Comparison of ENCODE assay signal across 8 mouse cellular contexts in genomic region chr1:144004741-144005140, GRCm38 (mm10). TPM values are rescaled to one million over a fixed set of nuclear protein-coding genes. Genes with fewer than 3 reads are reported as not detected.
DNase-seq lines count a peak whose midpoint lies in the region; ATAC-seq and TF ChIP-seq lines count a peak whose summit lies in the region.

No protein-coding gene starts in this region.

- peaks cover 6 to 8% of the 10 kb centered on the region in 2 experiments; a peak in 3 of 4 replicates for H3K4me1 ChIP-seq in MEL (ENCODE audit: control insufficient read depth in 1 of 2, insufficient read depth in 2 of 2, low read length in 2 of 2)
- peaks cover 16% of the 10 kb centered on the region for H3K4me1 ChIP-seq in embryonic facial prominence, embryonic 15.5 days
- peaks cover 13% of the 10 kb centered on the region for H3K4me1 ChIP-seq in hindbrain, embryonic 14.5 days (replicated peaks; ENCODE audit: control insufficient read depth, insufficient read depth, low read length)
- peaks cover 2% of the 10 kb centered on the region; the same call in 1 of the 2 replicates for H3K4me1 ChIP-seq in liver, embryonic 16.5 days (ENCODE audit: control insufficient read depth, low read depth, low read length)
- 0 out of 2 replicates have a peak, but pooled peaks cover 4% of the 10 kb centered on the region for H3K4me1 ChIP-seq in stomach, embryonic 15.5 days

- 3% methylated on average over 9 of the region's 9 CpGs for WGBS in embryonic facial prominence, embryonic 15.5 days
- 4% methylated on average over 9 of the region's 9 CpGs for WGBS in hindbrain, embryonic 14.5 days
- 8% methylated on average over 9 of the region's 9 CpGs for WGBS in liver, embryonic 16.5 days (ENCODE audit: insufficient replicate concordance)
- whole genome bisulfite sequencing in stomach, embryonic 15.5 days = 4% methylated on average over 9 of the region's 9 CpGs

- H3K27me3 ChIP-seq in MEL (ENCODE audit: control insufficient read depth in 1 of 2, insufficient read depth in 2 of 2, low read length in 2 of 2) = no peaks in the 10 kb centered on the region
- no peaks in the 10 kb centered on the region for H3K27me3 ChIP-seq in embryonic facial prominence, embryonic 15.5 days
- H3K27me3 ChIP-seq in hindbrain, embryonic 14.5 days (ENCODE audit: control insufficient read depth, insufficient read depth, low read length) = no peaks in the 10 kb centered on the region; the same call in 1 of the 2 replicates
- no peaks in the 10 kb centered on the region for H3K27me3 ChIP-seq in liver, embryonic 16.5 days (ENCODE audit: control insufficient read depth, insufficient read depth, low read depth, low read length)
- no peaks in the 10 kb centered on the region for H3K27me3 ChIP-seq in stomach, embryonic 15.5 days (replicated peaks)

- TF ChIP-seq CTCF in layer of hippocampus, adult 2 months (conservative IDR thresholded peaks at IDR 0.05) = no peak
- no peak for TF ChIP-seq CTCF in MEL (IDR thresholded peaks at IDR 0.05 in 2 of 3, conservative IDR thresholded peaks at IDR 0.05 in 1 of 3; ENCODE audit: control insufficient read depth in 1 of 3, insufficient read depth in 1 of 3, low read depth in 2 of 3, low read length in 3 of 3, poor library complexity in 1 of 3, severe bottlenecking in 1 of 3)

- no peaks in the 10 kb centered on the region for H3K9me3 ChIP-seq in MEL (replicated peaks; ENCODE audit: insufficient read depth, low read length)
- H3K9me3 ChIP-seq in embryonic facial prominence, embryonic 15.5 days (replicated peaks) = no peaks in the 10 kb centered on the region
- no peaks in the 10 kb centered on the region for H3K9me3 ChIP-seq in hindbrain, embryonic 14.5 days (ENCODE audit: control insufficient read depth, low read length)
- no peaks in the 10 kb centered on the region for H3K9me3 ChIP-seq in liver, embryonic 16.5 days (replicated peaks; ENCODE audit: control insufficient read depth, low read length)
- no peaks in the 10 kb centered on the region for H3K9me3 ChIP-seq in stomach, embryonic 15.5 days

- peak overlapping the region; percentile 84 for H3K4me2 ChIP-seq in embryonic facial prominence, embryonic 15.5 days (replicated peaks)
- H3K4me2 ChIP-seq in hindbrain, embryonic 14.5 days (replicated peaks) = peak overlapping the region; percentile 97
- peak overlapping the region; percentile 74 for H3K4me2 ChIP-seq in liver, embryonic 16.5 days (ENCODE audit: low read depth, low read length)
- peak overlapping the region; percentile 83 for H3K4me2 ChIP-seq in stomach, embryonic 15.5 days

- no peak for TF ChIP-seq POLR2A in MEL (IDR thresholded peaks at IDR 0.05; ENCODE audit: control insufficient read depth in 1 of 2, insufficient read depth in 1 of 2, low read depth in 1 of 2, low read length in 2 of 2, poor library complexity in 1 of 2)

- no peak for ATAC-seq in embryonic facial prominence, embryonic 15.5 days (ENCODE audit: insufficient number of reproducible peaks, low FRiP score, low TSS enrichment, low read depth)
- no peak for ATAC-seq in hindbrain, embryonic 14.5 days (ENCODE audit: low FRiP score)
- ATAC-seq in liver, embryonic 16.5 days (ENCODE audit: low read depth) = no peak
- no peak for ATAC-seq in stomach, embryonic 15.5 days (ENCODE audit: insufficient read depth, low FRiP score, low read depth)

- no peak for TF ChIP-seq EP300 in MEL (IDR thresholded peaks at IDR 0.05; ENCODE audit: low read depth in 1 of 2, low read length in 2 of 2)

- DNase-seq in layer of hippocampus, adult 2 months (ENCODE audit: low spot score in 2 of 2) = no peak
- no peak for DNase-seq in layer of hippocampus, adult 9-10 months (ENCODE audit: low spot score)
- peak; percentile 33 for DNase-seq in MEL (ENCODE audit: low read depth, low spot score)
- DNase-seq in hindbrain, embryonic 14.5 days (ENCODE audit: low spot score) = peak; percentile 49
- no peak for DNase-seq in B cell, adult 2 months

- H3K9ac ChIP-seq in MEL (ENCODE audit: control insufficient read depth, low read depth, low read length, poor library complexity, severe bottlenecking) = peak overlapping the region; percentile 62
- H3K9ac ChIP-seq in embryonic facial prominence, embryonic 15.5 days = peak overlapping the region; percentile 42
- peak overlapping the region; percentile 76 for H3K9ac ChIP-seq in hindbrain, embryonic 14.5 days
- no peak overlapping the region for H3K9ac ChIP-seq in liver, embryonic 16.5 days (ENCODE audit: low read depth, low read length)
- H3K9ac ChIP-seq in stomach, embryonic 15.5 days = peak overlapping the region; percentile 23; the same call in 1 of the 2 replicates

- peak overlapping the region; percentile 81 for H3K4me3 ChIP-seq in layer of hippocampus, adult 2 months
- peak overlapping the region; percentile 38 to 66 for H3K4me3 ChIP-seq in MEL (ENCODE audit: control insufficient read depth in 1 of 2, insufficient read depth in 1 of 2, low read depth in 2 of 2, low read length in 2 of 2)
- H3K4me3 ChIP-seq in embryonic facial prominence, embryonic 15.5 days (replicated peaks) = peak overlapping the region; percentile 69
- peak overlapping the region; percentile 71 for H3K4me3 ChIP-seq in hindbrain, embryonic 14.5 days (replicated peaks; ENCODE audit: low read length)
- peak overlapping the region; percentile 61 for H3K4me3 ChIP-seq in liver, embryonic 16.5 days (ENCODE audit: low read depth, low read length)
- peak overlapping the region; percentile 66 for H3K4me3 ChIP-seq in stomach, embryonic 15.5 days (replicated peaks)

- H3K79me2 ChIP-seq in MEL (ENCODE audit: control insufficient read depth, insufficient read depth, low read length, poor library complexity) = no peaks in the 10 kb centered on the region

- peaks cover 0 to 19% of the 10 kb centered on the region in 2 experiments; a peak in 2 of 4 replicates for H3K36me3 ChIP-seq in MEL (ENCODE audit: control insufficient read depth in 1 of 2, insufficient read depth in 2 of 2, low read length in 2 of 2)
- peaks cover 6% of the 10 kb centered on the region; the same call in 1 of the 2 replicates for H3K36me3 ChIP-seq in embryonic facial prominence, embryonic 15.5 days
- peaks cover 16% of the 10 kb centered on the region for H3K36me3 ChIP-seq in hindbrain, embryonic 14.5 days (replicated peaks; ENCODE audit: control insufficient read depth, insufficient read depth)
- H3K36me3 ChIP-seq in liver, embryonic 16.5 days (ENCODE audit: control insufficient read depth, insufficient read depth) = no peaks in the 10 kb centered on the region
- no peaks in the 10 kb centered on the region for H3K36me3 ChIP-seq in stomach, embryonic 15.5 days

- H3K27ac ChIP-seq in layer of hippocampus, adult 2 months = peak overlapping the region; percentile 73
- no peak overlapping the region for H3K27ac ChIP-seq in MEL (ENCODE audit: control insufficient read depth, low read depth, low read length)
- peak overlapping the region; percentile 84 for H3K27ac ChIP-seq in embryonic facial prominence, embryonic 15.5 days (replicated peaks)
- H3K27ac ChIP-seq in hindbrain, embryonic 14.5 days = peak overlapping the region; percentile 92
- no peak overlapping the region for H3K27ac ChIP-seq in liver, embryonic 16.5 days (ENCODE audit: low read length)
- peak overlapping the region; percentile 65 for H3K27ac ChIP-seq in stomach, embryonic 15.5 days

- TF ChIP-seq RAD21 in MEL (IDR thresholded peaks at IDR 0.05; ENCODE audit: low read depth, low read length) = no peak

TF ChIP-seq in MEL, 35 proteins besides CTCF, POLR2A, EP300 and RAD21:
- TF ChIP-seq ZNF384 (IDR thresholded peaks at IDR 0.05; ENCODE audit: low read depth, low read length) (no peak), CHD2 (IDR thresholded peaks at IDR 0.05; ENCODE audit: low read length) (no peak), MAZ (IDR thresholded peaks at IDR 0.05; ENCODE audit: low read depth, low read length) (no peak), JUND (IDR thresholded peaks at IDR 0.05; ENCODE audit: low read depth, low read length) (no peak), ZMIZ1 (IDR thresholded peaks at IDR 0.05; ENCODE audit: low read depth, low read length) (no peak), ELF1 (IDR thresholded peaks at IDR 0.05; ENCODE audit: low read depth, low read length) (no peak), BHLHE40 (IDR thresholded peaks at IDR 0.05; ENCODE audit: borderline replicate concordance, low read depth, low read length) (no peak), RCOR1 (IDR thresholded peaks at IDR 0.05; ENCODE audit: low read depth, low read length) (no peak; the same call in 1 of the 2 replicates), KAT2A (conservative IDR thresholded peaks at IDR 0.05; ENCODE audit: low read depth, low read length) (no peak), TBP (IDR thresholded peaks at IDR 0.05; ENCODE audit: low read depth, low read length) (no peak)
TF ChIP-seq in MEL: peak in this region for 0.

RNA-seq across cellular contexts. Expression of gene Rgs2, which starts 0.8 kb away (rescaled TPM):
- total RNA-seq in layer of hippocampus, adult 2 months (2021) = 10 to 100 TPM; 32.2 to 39.6 TPM
- total RNA-seq in MEL (2012; rRNA removed) = 1.2 and 1.3 TPM in 2 replicates
- 1 to 10 TPM in 1 of 2 experiments, not detected in 1; 2.9 TPM for polyA plus RNA-seq in MEL (2012; ENCODE audit: insufficient read depth in 1 of 2, insufficient read length in 2 of 2, low read depth in 1 of 2, low replicate concordance in 2 of 2, missing spikeins in 1 of 2)
- 78.8 and 79.9 TPM in 2 replicates for polyA plus RNA-seq in embryonic facial prominence, embryonic 15.5 days (2015; fragmentation: Nextera tagmentation; extraction: Ambion mirVana)
- 107 and 112 TPM in 2 replicates for polyA plus RNA-seq in hindbrain, embryonic 14.5 days (2014; fragmentation: Nextera tagmentation; extraction: Ambion mirVana)
- polyA plus RNA-seq in liver, embryonic 16.5 days (2015; fragmentation: Nextera tagmentation; extraction: Ambion mirVana) = 10.6 and 11.1 TPM in 2 replicates
- 57.6 and 65.4 TPM in 2 replicates for polyA plus RNA-seq in stomach, embryonic 15.5 days (2015; fragmentation: Nextera tagmentation; extraction: Ambion mirVana)

Comparison
In these comparisons a context has a peak if more than half of its experiments do, and no peak if none do; other contexts are left out.
1. DNase-seq: peak in MEL (single experiment) and hindbrain, embryonic 14.5 days (single experiment); none in layer of hippocampus, adult 2 months (0 of 2), layer of hippocampus, adult 9-10 months (single experiment) and B cell, adult 2 months (0 of 2).
2. H3K27ac ChIP-seq: peak in layer of hippocampus, adult 2 months (single experiment), embryonic facial prominence, embryonic 15.5 days (single experiment), hindbrain, embryonic 14.5 days (single experiment) and stomach, embryonic 15.5 days (single experiment); none in MEL (single experiment) and liver, embryonic 16.5 days (single experiment).
3. Peak in every context shown above with its lines, with median percentiles within 50 percentile points of each other: H3K4me3 ChIP-seq and H3K4me2 ChIP-seq.